Mouse (Mus musculus) layer of hippocampus, adult 2 months (tissue): ENCODE data around the gene Thbs3. TPM values are rescaled to one million over a fixed set of nuclear protein-coding genes. Genes with fewer than 3 reads are reported as not detected.
"Not testable (repeated sequence)": the region's sequence is repeated elsewhere in the genome, so short reads cannot be mapped to it uniquely, and the experiment has no call there.

ENCODE experiments used
- DNase-seq, 2 experiments: peaks; one replicate each; pipeline ENCODE4 v3.0.0; 2022; ENCODE audit warnings: low spot score in 2 of 2
- H3K27ac ChIP-seq: fragments of 200-600 bp; 2 replicates; pipeline ENCODE4 v1.8.1; 2022
- H3K4me3 ChIP-seq: fragments of 200-600 bp; 2 replicates; pipeline ENCODE4 v1.8.1; 2022; ENCODE audit warnings: mild to moderate bottlenecking
- CTCF ChIP-seq: fragments of 200-600 bp; conservative IDR thresholded peaks from 2 replicates; pipeline ENCODE4 v1.8.1; 2022; ENCODE audit warnings: antibody characterized with exemption, mild to moderate bottlenecking, moderate library complexity
- total RNA-seq, 2 experiments: library from RNA; stranded (reverse); gene quantifications; 2 replicates each; pipeline ENCODE4 v1.2.3; 2021

Gene Thbs3
- total RNA-seq, 2 experiments from 2014 or later: 42.6 to 43.8 TPM

DNA sequence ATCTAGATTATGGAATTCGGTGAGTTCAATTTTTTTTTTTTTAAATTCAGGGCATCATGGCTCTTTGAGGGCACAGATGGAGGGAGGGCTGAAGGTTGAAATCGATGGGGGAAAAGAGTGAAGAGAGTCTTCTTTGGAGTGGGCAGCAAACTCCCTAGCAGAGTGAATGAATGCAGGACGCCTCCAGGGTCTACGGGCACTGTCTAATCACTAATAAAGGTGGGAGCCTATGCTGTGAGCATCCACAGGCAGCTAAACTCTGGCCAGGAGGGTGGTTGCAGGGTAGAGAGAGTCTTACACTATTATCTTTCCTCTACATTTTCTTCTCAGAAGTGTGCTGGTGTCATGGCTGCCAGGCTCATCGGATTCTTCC lies 11.9 kb upstream of the Thbs3 start:
- H3K27ac ChIP-seq: peak overlapping the region; percentile 89
- H3K4me3 ChIP-seq: peak overlapping the region; percentile 84
- TF ChIP-seq CTCF: no peak
- DNase-seq: no peak

DNA sequence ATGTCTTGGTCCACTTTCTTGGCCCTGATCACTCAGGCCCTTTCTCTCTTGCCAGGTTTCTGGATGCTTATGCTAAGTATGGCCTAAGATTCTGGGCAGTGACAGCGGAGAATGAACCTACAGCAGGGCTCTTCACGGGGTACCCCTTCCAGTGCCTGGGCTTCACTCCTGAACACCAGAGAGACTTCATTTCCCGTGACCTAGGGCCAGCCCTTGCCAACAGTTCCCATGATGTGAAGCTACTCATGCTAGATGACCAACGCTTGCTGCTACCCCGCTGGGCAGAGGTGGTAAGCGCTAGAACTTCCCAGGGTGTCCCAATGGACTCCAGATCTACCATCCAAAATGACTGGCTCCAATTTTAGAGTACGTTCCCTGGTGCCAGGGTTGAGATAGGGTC lies 8.9 kb upstream of the Thbs3 start:
- no peak overlapping the region for H3K27ac ChIP-seq
- DNase-seq: no peak
- H3K4me3 ChIP-seq: no peak overlapping the region
- TF ChIP-seq CTCF: no peak

- TF ChIP-seq CTCF: no peak
- Histone ChIP-seq H3K27ac (no peak overlapping the region), H3K4me3 (no peak overlapping the region)
- DNase-seq: no peak
Measured at GRCm38 (mm10) chr3:89206695-89207094, 8.3 kb upstream of the Thbs3 start.

GRCm38 (mm10) chr3:89208075-89208657 lies 6.8 kb upstream of the Thbs3 start:
- no peak for DNase-seq
- TF ChIP-seq CTCF: no peak
- H3K27ac ChIP-seq: no peak overlapping the region
- no peak overlapping the region for H3K4me3 ChIP-seq

DNA sequence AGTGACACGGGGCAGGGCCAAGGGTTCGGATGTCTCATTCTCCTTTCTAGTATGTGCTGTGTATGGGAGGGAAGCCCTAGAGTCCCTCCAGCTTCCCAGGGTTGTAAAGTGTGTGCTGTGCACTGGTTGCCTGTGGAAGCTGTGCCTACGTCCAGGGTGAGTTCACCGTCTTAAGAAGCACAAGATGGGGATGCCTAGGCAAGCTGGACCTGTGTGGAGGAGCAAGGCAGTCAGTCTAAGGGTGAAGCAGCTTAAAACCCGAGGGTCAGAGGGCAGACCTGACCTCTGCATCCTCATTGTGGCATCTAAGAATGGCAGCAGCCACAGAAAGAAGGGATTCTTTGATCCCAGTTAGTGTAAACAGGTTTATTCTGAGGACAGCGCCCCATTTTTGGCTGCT lies 6.2 kb upstream of the Thbs3 start:
- no peak overlapping the region for H3K4me3 ChIP-seq
- TF ChIP-seq CTCF: no peak
- H3K27ac ChIP-seq: no peak overlapping the region
- no peak for DNase-seq

DNA sequence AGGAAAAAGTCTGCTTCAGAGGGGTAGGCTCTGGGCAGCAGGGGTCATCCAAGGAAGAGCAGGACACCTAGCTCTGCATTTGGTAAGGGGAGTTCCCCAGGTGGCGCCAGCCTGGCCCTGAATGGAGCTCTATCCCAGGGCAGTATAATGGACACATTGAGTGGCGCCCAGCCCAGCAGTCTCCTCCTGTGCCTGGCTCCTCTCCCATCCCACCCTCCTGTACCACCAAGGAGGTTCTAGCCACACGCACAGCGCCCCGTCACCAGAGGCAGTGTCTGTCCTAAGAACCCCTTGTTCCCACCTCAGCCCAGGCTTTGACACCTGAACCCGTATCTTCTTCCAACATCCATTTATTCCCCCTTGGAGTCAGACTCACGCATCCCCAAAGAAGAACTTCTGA lies 5.2 kb upstream of the Thbs3 start:
- H3K27ac ChIP-seq: no peak overlapping the region
- no peak overlapping the region for H3K4me3 ChIP-seq
- DNase-seq: no peak
- TF ChIP-seq CTCF: no peak

DNA sequence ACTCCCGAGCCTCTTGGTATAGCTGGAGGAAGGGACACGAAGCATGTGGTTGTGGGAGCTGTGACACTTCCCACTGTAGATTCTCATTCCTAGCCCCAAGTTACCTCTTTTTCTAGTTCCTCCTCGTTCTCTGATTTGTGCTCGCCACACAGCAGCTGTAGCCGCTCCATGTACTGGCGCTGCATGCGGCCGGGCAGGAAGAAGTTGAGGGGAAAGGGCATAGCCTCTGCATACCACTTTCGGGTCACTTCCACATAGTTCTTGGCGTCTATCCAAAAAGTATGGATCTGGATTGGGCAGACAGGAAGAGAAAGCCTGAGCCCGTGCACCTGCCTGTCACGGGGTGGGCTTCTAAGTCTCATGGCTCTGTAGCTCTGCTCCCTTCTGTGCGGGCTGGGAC lies 4.8 kb upstream of the Thbs3 start:
- no peak overlapping the region for H3K27ac ChIP-seq
- no peak for TF ChIP-seq CTCF
- no peak overlapping the region for H3K4me3 ChIP-seq
- DNase-seq: no peak

DNA sequence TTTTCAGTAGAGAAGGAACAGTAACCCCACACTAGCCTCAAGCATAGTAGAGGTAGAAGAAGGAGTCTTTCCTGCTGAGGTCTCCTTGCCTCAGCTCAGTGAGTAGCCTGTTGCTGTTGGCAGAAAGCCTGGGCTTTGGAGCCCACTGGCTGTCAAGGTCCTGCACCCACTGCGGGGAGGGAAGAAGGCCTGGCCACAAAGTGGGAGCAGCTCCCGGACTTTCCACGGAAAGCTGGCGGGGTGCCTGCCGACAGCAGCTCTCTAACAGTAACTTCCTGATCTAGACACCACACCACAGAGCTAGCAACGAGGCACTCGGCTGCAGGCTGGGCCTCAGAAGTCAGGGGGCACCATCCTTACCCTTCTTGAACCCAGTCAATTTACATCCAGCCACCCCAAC lies 4.2 kb upstream of the Thbs3 start:
- TF ChIP-seq CTCF: no peak
- H3K4me3 ChIP-seq: no peak overlapping the region
- H3K27ac ChIP-seq: no peak overlapping the region
- DNase-seq: no peak

DNA sequence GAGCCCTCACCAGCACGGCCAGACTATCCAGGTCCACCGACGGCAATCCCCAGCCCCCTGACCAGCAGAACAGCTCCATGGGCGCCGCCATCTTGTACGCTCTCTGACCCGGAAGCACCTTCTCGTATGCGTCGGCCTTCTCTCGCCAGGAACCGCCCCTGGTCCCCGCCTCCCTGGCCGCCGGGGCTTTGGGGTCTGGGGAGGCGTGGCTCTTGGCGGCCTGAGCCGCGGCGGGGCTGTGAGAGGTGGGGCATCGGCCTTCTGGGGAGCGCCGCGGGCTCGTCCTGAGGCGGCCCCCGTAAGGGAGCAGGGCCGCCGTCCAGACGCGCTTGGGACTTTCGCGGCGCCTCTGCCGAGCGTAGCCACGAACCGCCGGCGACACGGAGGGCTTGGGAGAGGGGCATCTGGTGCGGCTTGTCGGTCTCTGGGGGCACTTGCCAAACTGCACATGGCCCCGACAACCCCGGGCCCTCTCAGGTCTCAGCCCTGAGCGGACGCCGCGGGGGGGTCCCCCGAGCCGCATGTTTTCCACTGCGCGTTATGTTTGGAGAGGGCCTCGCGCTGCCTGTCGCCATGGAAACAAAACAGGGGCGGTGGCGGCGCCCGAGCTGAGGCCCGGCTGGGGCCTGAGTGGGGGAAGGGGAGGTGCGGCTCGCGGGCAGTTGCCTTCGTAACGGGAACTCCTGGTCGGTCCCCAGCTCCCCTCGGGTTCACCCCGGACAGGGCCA lies 1.0 kb upstream of the Thbs3 start:
- Histone ChIP-seq H3K4me3 (peak overlapping the region; percentile 83), H3K27ac (peak overlapping the region; percentile 97)

DNA sequence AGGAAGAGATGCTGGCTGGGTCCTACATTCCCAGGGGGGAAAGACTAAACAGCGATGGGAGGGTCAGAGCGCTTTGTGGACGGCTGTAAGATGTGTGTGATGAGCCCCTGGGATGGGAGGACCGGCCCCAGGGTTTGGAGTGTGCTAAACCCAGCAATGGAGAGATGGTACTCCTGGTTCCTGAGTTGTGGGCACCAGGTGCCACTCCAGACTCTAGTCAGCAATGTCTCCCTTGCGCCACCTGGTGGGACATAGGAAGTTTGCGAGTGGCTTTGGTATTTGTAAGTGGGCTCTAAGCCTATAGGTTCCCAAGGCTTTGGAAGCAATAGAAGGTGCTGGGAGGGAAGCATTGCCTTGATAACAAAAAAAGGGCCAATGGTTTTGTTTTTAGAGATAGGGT lies 873 bp downstream of the Thbs3 start:
- peak overlapping the region; percentile 44; the same call in 1 of the 2 replicates for H3K4me3 ChIP-seq
- H3K27ac ChIP-seq: peak overlapping the region; percentile 97; the same call in 1 of the 2 replicates
- DNase-seq: peak; percentile 81 to 82
- TF ChIP-seq CTCF: peak; percentile 96

More for the DNA sequence above, 1.0 kb upstream of the Thbs3 start:
- TF ChIP-seq CTCF: no peak
- DNase-seq: peak; percentile 88 to 92

GRCm38 (mm10) chr3:89216407-89216806 lies 1.4 kb downstream of the Thbs3 start:
- not testable (repeated sequence) for H3K4me3 ChIP-seq, DNase-seq, H3K27ac ChIP-seq

GRCm38 (mm10) chr3:89218271-89218670 lies 3.3 kb downstream of the Thbs3 start:
- no peak for TF ChIP-seq CTCF
- no peak overlapping the region for H3K4me3 ChIP-seq

GRCm38 (mm10) chr3:89219546-89219945 lies 4.6 kb downstream of the Thbs3 start:
- Histone ChIP-seq H3K4me3 (no peak overlapping the region), H3K27ac (no peak overlapping the region)
- DNase-seq: no peak
- no peak for TF ChIP-seq CTCF

More at GRCm38 (mm10) chr3:89218271-89218670, 3.3 kb downstream of the Thbs3 start:
- no peak for DNase-seq
- no peak overlapping the region for H3K27ac ChIP-seq

GRCm38 (mm10) chr3:89221167-89221566 lies 6.2 kb downstream of the Thbs3 start:
- no peak for TF ChIP-seq CTCF
- no peak for DNase-seq
- no peak overlapping the region for H3K27ac ChIP-seq
- no peak overlapping the region for H3K4me3 ChIP-seq
